Mouse (Mus musculus): ENCODE results near the gene Astn2.

Gene Astn2

DNA sequence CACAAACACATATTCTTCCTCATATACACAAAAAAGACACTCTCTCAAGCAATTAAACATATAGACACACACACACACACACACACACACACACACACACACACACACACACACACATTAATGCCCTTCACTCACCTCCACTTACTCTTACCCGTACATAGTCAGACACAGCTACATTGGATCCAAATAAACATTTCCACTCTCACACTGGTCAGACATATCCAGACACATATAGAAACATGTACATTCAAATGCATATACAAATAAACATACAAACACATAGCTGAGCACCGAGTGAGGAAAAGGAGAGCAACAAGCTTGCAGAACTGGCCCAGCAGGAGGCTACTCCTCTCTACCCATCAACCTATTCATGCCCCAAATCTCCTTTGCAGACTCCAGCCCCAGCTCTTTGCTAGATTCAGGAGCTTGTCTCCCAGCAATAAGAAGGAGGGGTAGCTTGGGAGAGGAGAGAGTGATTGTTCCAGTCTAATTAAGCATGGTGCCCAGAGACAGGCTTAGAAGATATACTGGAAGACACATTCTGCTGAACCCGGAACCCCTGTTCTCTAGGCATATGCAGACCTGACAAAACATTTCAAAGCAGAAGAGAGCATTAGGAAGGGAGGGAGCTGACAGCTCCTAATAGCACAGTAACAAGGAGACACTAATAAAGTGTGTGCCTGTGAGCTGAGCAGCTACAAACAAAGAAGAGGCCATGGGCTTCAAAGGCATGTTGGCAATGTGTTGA lies 718.0 kb downstream of the Astn2 start:
- TF ChIP-seq GATA4 (IDR thresholded peaks at IDR 0.05; ENCODE audit: insufficient replicate concordance, low read length), result no peak

DNA sequence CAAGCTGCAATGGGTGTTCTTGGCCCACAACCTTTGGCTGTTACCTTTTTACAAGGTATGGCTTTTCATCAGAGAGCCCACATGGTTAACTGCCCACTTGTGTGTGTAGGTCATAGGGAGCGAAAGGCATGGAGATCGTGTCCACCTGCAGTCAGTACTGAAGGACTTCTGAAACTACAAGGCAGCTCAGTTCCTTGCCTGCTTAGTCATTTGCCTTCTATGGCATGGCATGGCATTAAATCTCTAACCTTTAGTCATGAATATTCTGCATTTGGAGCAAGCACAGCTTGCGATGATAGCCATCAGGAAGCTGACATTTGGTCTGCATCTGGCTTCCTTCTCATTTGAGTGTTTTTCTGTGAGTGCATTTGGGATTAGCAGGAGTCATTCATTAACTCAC lies 720.0 kb downstream of the Astn2 start:
- TF ChIP-seq GATA4 (IDR thresholded peaks at IDR 0.05; ENCODE audit: insufficient replicate concordance, low read length), result no peak

DNA sequence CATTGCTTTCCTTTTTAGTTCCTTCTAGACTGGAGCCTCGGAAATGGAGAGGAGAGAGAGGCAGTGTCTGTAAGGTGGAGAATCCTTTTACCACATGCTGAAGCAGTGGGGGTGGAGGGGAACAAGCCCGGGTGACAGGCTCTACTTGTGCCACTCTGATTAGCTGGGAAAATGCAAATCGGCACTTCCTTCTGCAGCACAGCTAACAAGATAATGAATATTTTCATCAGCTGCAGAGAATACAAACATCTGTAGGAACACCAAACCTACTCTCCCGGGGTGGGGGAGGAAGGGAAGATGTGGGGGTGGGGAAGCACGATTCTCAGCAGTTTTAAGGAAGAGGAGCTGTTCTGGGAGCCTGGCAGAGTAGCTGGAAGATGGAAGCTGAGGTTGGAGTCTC lies 725.5 kb downstream of the Astn2 start:
- no peak for TF ChIP-seq GATA4 (IDR thresholded peaks at IDR 0.05; ENCODE audit: insufficient replicate concordance, low read length)

DNA sequence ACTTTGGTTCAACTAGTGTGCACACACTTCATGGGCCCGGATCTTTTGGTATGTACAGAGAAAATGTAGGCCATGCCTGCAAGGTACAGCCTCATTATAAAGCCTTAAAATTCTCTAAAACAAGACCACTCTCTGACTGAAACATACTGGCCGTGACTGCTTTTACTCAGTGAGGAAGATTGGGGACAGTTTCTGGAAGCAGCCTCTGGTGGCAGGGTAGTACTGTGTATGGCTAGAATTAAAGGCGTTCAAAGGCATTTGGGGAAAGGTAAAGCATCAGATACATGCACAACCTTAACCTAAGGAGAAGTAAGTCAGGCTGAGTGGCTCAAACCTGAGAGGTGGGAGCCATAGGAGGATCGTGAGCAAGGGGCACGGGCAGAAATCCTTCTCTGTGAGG lies 725.9 kb downstream of the Astn2 start:
- no peak for TF ChIP-seq GATA4 (IDR thresholded peaks at IDR 0.05; ENCODE audit: insufficient replicate concordance, low read length)

DNA sequence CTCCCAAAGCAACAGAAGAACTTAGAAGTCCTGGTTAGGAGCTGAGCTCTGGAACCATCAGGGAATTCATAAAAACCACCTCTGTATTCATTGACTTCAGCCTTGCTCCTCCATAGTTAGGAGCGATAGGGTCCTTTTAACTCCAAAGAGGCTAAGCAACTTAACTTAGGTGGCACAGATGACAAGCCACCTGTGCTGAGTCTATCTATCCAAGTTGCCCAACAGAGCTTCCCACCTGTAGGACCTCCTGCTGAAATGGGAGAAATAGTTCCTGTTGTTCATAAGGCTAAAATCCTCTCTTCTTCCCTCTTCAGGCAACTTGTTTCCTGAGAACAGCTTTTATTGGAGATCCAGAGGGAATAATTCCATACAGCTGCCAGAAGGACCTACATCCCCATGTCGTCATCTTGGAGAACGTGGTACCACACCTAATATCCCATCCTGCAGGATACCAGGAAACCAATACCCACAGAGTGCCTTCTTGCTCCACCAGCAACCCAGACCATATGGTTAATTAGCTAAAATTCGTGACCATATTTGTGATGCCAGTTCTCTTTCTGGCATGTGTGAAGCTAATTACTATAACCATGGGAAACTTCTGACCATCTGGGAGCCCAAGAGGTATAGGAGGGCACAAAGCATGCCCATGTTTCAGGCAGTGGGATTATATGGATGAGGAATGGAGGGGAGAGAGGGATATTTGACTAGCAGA lies 730.0 kb downstream of the Astn2 start:
- no peak for TF ChIP-seq GATA4 (IDR thresholded peaks at IDR 0.05; ENCODE audit: insufficient replicate concordance, low read length)

DNA sequence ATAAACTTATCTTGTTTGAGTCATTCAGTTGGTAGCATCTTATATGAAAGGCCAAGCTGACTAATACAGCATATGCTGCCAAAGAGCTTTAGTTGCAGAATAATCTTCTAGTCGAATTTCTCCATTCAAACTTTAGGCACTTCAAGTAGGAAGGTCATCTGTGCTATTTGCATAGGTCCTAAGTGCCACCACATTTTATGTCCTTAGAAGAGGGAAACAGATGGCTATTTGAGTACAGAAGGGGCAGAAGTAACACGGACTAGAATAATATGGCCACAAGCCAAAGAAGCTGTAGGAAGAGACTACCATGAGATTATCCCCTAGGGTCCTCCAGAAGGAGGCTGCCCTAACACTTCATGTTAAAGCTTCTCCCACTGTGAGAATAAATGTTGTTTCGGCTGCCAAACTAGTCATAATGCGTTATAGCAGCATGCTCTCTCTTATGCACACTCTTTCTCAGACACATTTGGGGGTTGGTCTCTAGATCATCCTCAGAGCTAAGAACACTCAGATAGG lies 730.9 kb downstream of the Astn2 start:
- TF ChIP-seq GATA4 (IDR thresholded peaks at IDR 0.05; ENCODE audit: insufficient replicate concordance, low read length), result no peak

DNA sequence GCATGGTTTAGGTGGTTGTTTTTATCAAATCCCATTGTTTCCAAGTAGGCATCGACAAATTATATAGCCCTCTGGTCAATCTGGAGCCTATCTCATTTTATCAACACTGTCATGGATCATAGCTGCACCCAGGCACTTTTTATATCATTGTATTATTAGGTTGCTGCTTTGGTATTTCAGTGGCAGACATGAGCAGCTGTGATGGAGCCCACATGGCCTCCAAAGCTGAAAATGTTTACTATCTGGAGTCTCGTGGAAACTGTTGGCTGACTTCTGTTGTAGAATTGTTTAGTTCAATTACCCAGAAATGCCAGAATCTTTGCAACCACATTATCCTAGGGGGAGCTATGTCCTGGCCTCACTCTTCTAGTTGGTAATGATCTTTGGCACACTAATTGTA lies 732.1 kb downstream of the Astn2 start:
- no peak for TF ChIP-seq GATA4 (IDR thresholded peaks at IDR 0.05; ENCODE audit: insufficient replicate concordance, low read length)

DNA sequence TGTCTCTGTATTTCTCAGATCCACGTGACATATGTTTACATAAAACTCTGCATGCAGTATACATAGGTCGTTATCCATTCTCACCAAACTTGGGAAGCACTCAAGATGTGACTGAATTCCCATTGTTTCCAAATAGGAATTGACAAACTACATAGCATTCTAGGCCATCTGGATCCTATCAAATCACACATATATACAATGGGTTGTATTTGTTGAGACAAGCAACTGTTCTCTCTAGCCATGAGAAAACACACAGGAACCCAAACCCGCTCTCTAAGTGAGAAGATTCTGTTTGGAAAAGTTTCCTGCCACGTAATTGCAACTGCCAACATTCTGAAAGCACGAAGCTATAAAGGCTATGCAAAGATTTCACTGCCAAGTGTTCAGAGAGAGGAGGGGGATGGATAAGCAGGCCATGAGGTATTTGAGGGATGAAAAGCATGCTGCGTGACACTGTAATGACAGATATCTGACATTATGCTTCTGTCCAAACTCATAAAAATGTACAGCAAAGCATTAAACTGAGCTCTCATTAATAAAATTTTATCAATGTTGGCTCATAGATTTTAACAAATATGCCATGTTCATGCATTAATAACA lies 732.7 kb downstream of the Astn2 start:
- no peak for TF ChIP-seq GATA4 (IDR thresholded peaks at IDR 0.05; ENCODE audit: insufficient replicate concordance, low read length)

DNA sequence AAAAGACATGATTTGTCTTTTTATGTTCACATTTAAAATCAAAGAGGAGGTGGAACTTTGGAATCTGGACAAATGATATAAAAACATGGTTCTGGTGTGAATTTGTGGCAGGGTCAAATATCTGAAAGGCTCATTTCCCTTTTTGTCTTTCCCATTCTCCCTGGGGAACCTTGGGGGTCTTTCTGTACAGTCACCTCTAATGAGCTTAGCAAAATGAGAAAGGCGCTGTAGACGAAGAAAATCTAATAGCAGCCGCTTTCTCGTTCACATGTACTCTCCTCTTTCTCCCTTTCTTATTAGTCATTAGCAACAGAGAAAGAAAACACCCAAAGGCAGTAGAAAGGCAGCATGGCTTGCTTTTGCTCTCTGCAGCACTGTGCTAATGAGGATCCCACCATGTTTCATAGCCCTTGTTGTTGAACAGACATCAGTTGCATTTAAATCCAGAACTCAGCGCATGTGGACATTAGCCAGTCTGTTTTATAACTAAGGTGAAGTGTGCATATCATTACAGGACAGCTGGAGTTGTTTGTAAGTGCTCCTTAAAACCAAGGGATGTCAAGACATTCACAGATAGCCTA lies 737.3 kb downstream of the Astn2 start:
- no peak for TF ChIP-seq GATA4 (IDR thresholded peaks at IDR 0.05; ENCODE audit: insufficient replicate concordance, low read length)

DNA sequence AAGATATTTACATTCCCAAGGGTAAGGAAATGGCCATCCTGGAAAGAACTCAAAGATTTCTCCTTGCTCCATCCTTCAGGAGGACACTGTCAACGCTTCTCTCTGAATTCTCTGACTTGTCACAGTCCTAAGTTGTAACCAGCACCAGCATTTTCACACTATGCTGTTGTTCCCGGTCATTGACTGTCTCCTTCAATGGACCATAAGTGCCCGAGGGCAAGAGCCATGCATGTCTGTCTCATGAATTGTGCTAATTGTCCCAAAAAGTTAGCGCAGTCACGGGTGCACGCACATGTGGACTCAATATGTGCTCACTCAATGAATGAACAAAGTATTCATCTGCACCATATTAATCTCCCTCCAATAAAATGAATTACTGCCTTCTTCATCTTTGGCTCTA lies 741.2 kb downstream of the Astn2 start:
- TF ChIP-seq GATA4 (IDR thresholded peaks at IDR 0.05; ENCODE audit: insufficient replicate concordance, low read length), result no peak

DNA sequence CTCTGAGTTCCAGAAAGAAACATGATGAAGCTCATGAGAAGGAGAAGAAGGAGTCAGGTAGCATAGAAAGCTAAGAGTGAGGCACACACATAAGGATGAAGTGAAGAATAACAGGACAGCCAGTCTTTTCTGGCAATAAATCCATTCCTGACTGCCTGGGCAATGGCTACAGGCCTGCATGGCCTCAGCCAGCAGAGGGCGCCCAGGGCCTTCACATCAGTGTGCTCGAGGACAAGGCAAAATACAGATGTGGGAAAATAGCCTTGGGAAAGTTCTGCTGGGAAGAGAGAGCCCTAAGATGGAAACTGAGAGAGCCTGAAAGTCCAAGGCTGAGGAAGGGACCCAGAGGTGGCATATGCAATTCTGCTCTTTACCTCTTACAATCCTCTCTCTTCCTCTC lies 749.7 kb downstream of the Astn2 start:
- TF ChIP-seq GATA4 (IDR thresholded peaks at IDR 0.05; ENCODE audit: insufficient replicate concordance, low read length), result no peak

DNA sequence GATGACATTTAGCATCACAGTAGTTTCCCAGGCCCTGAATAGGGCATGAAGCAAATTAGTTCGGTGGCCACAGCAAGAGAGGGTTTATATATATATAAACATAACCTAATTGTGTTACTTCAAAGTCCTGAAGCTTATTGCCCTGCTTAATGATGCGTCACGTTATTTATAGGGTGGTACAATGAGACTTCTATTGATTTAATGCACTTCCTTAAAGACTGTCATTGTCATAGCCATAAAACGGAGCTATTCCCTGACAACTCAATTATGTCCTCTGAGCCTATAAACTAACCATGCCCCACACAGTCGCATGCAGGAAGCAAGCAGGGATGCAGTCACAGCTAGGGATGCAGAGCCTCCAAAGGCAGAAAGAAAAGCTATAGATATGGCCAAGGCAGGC lies 761.8 kb downstream of the Astn2 start:
- TF ChIP-seq GATA4 (IDR thresholded peaks at IDR 0.05; ENCODE audit: insufficient replicate concordance, low read length), result no peak

DNA sequence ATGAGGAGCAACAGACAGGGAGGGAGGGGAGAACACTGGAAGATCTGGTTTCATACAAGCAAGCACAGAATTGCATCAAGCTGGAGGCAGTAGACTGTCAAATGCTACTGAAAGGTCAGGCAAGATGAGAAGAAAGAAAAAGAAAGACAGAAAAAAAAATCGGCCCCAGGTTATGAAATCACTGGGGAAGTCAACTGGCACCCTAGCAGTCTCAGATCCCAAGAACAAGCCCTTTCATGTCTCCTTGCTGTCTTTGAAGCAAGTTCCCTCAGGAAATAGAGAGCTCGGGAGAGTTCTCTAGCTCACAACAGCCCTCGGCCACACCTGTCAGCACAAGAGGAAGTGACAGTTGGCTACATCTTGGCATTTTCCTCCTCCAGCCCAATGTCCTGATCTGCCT lies 766.2 kb downstream of the Astn2 start:
- TF ChIP-seq GATA4 (IDR thresholded peaks at IDR 0.05; ENCODE audit: insufficient replicate concordance, low read length), result no peak

DNA sequence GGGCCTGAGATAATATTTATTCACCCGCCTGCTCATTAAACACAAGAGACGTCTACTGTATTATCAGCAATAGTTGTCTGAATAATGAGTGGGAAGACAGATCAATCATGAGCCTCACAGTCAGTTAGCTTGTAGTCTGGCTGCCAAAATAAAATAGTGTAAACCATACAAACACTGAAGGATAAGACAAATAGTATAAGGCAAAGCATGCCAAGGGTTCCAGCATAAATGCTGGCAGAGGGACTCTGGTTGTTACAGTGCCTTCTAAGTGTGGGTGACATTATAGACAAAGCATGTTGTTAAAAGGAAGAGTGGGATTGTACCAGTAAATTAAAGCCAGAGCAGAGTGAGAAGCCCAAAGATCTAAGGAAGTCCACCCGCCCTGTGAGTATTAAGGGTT lies 784.3 kb downstream of the Astn2 start:
- TF ChIP-seq GATA4 (IDR thresholded peaks at IDR 0.05; ENCODE audit: insufficient replicate concordance, low read length), result no peak

DNA sequence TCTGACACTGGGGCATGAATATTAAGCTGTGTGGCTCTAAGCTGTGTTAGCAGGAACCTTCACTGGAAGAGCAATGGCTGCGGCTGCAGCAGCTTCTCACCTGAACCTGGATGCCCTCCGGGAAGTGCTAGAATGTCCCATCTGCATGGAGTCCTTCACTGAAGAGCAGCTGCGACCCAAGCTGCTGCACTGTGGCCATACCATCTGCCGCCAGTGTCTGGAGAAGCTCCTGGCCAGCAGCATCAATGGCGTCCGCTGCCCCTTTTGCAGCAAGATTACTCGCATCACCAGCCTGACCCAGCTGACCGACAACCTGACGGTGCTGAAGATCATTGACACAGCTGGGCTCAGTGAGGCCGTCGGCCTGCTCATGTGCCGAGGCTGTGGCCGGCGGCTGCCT lies 791.3 kb downstream of the Astn2 start:
- no peak for TF ChIP-seq GATA4 (IDR thresholded peaks at IDR 0.05; ENCODE audit: insufficient replicate concordance, low read length)

DNA sequence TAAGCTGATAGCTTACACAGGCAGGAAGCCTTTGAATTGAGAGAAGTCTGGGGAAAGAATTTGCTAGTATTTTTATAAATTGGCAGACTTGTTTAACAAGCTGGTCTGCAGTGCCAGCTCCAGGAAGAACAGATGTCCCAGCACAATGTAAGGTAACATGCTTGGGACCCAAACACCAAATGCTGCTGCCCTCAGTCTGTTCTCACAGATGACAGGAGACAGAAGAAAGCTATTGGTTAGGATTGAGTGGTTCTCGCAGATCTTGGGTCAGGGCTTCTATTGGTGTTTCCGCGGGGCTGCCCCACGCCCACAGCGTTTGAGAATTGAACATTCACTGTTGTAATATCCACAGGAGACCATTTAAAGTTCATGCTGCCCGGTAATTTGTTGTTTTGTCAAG lies 793.5 kb downstream of the Astn2 start:
- no peak for TF ChIP-seq GATA4 (IDR thresholded peaks at IDR 0.05; ENCODE audit: insufficient replicate concordance, low read length)
